Mouse (Mus musculus) frontal cortex, adult 2 months (tissue): ENCODE results near the gene Zfp637. TPM values are rescaled to one million over a fixed set of nuclear protein-coding genes. Genes with fewer than 3 reads are reported as not detected.

Experiments
- polyA plus RNA-seq: library from polyadenylated mRNA; depleted of rRNA; stranded (reverse); fragments of >200 nt; gene quantifications from 2 replicates; pipeline ENCODE4 v1.2.3, GENCODE M21; 2012; rRNA removed

Gene Zfp637
- polyA plus RNA-seq, 1 experiment = 63.4 TPM

Other genes with a start within 250 kb of the Zfp637 start
- 24.3 and 26.8 TPM in 2 replicates for gene Zfp239, start 20.9 kb downstream of the Zfp637 start, polyA plus RNA-seq
- 121 and 126 TPM in 2 replicates for gene Hnrnpf, start 59.1 kb downstream of the Zfp637 start, polyA plus RNA-seq
- 0.08 TPM in 1 of 2 replicates, not detected in the other for gene Fxyd4, start 96.5 kb downstream of the Zfp637 start, polyA plus RNA-seq
- gene Rasgef1a, start 170.3 kb downstream of the Zfp637 start, polyA plus RNA-seq = 154 and 164 TPM in 2 replicates